Mouse (Mus musculus): ENCODE results near the gene Gpc6. TPM values are rescaled to one million over a fixed set of nuclear protein-coding genes. Genes with fewer than 3 reads are reported as not detected.

The Gpc6 gene
- polyA plus RNA-seq, 1 experiment from 2014 or later = 14.5 TPM

DNA sequence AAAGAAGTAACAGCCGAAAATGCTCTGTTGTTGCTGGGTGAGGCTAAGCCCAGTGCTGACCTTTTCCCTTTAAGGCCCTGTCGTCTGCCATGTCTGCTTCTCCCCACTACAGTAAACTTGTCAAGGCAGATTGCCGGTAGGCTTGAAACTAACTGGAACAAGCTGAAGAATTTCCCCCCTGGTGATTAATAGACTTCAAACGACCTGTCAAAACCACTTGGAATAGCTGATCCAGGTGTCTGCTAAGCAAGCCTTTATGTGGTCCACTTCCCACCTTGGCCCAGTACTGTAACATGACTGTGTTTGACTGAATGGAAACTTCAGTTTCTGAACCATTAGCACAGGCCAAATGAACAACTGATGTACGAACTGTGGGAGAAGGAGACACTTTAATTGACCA lies 856.6 kb downstream of the Gpc6 start:
- no peaks in the 10 kb centered on the region for H3K36me3 ChIP-seq (ENCODE audit: control insufficient read depth, insufficient read depth, low read length)
- H3K4me1 ChIP-seq (ENCODE audit: control insufficient read depth in 2 of 2, insufficient read depth in 2 of 2, low read length in 2 of 2) = no peaks in the 10 kb centered on the region
- no peak for ATAC-seq (ENCODE audit: insufficient number of reproducible peaks, insufficient read depth, low FRiP score, low read depth)
- H3K4me3 ChIP-seq (ENCODE audit: control insufficient read depth in 1 of 2, insufficient read depth in 1 of 2, low read depth in 1 of 2, low read length in 2 of 2) = no peak overlapping the region
- H3K9ac ChIP-seq (ENCODE audit: low read length) = no peak overlapping the region
- H3K4me2 ChIP-seq (ENCODE audit: low read length) = no peak overlapping the region
- no peaks in the 10 kb centered on the region for H3K27me3 ChIP-seq (ENCODE audit: control insufficient read depth, insufficient read depth, low read length)
- 63% methylated on average over 5 of the region's 5 CpGs for WGBS
- H3K9me3 ChIP-seq (ENCODE audit: control insufficient read depth, low read length) = no peaks in the 10 kb centered on the region
- no peak overlapping the region for H3K27ac ChIP-seq (replicated peaks in 1 of 2; ENCODE audit: control insufficient read depth in 1 of 2, insufficient read depth in 1 of 2, low read depth in 2 of 2, low read length in 2 of 2)

DNA sequence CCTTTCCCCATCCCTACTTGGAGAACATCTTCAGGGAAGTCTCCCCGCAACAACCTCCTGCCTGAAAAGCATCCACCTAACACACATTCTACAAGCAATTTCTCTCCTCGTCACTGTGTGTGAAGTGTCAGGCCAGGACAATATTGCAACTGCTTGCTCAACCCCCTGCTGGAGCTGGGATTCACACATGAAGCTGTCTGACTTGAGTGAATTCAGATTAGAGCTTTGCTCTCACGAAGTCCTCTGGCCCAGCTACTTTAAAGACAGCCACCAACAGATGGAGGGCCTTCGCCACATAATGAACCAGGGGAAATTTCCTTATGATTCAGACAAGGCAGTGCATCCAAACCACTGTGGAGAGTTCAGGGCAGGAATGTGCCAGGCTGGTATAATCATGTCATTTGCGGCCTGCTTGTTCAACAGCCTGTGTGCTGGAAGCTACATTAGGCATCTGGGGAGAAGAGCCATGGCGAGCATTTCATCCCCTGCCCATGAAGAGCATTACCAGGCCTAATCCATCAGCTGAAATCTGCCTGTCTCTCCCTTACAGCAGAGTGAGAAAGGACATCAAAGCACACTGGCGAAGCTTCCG lies 858.7 kb downstream of the Gpc6 start:
- H3K27me3 ChIP-seq (ENCODE audit: control insufficient read depth, insufficient read depth, low read length) = no peaks in the 10 kb centered on the region
- H3K4me2 ChIP-seq (ENCODE audit: low read length) = no peak overlapping the region
- H3K36me3 ChIP-seq (ENCODE audit: control insufficient read depth, insufficient read depth, low read length) = no peaks in the 10 kb centered on the region
- no peak overlapping the region for H3K9ac ChIP-seq (ENCODE audit: low read length)
- ATAC-seq (ENCODE audit: insufficient number of reproducible peaks, insufficient read depth, low FRiP score, low read depth) = no peak
- no peaks in the 10 kb centered on the region for H3K4me1 ChIP-seq (ENCODE audit: control insufficient read depth in 2 of 2, insufficient read depth in 2 of 2, low read length in 2 of 2)
- H3K9me3 ChIP-seq (ENCODE audit: control insufficient read depth, low read length) = no peaks in the 10 kb centered on the region
- 82% methylated on average over 8 of the region's 8 CpGs for WGBS
- H3K4me3 ChIP-seq (ENCODE audit: control insufficient read depth in 1 of 2, insufficient read depth in 1 of 2, low read depth in 1 of 2, low read length in 2 of 2) = no peak overlapping the region
- H3K27ac ChIP-seq (replicated peaks in 1 of 2; ENCODE audit: control insufficient read depth in 1 of 2, insufficient read depth in 1 of 2, low read depth in 2 of 2, low read length in 2 of 2) = no peak overlapping the region

DNA sequence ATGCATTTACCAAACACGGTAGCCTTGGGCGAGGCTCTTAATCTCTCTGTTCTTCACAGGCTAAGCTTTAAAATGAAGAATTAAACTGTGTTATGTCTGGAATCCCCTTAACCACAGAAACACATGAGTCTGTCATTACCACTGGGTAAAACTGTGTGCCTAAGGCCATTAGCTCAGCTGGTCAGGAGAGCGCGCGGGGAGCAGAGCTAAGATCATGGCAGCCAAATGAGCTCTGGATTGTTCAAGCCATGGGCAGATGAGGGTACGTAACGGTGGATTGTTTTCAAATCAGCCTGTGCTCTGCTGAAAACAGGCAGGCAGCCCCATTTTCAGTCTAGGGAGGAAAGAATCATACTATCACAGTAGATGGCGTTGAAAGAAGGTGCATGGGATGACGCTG lies 859.8 kb downstream of the Gpc6 start:
- no peaks in the 10 kb centered on the region for H3K4me1 ChIP-seq (ENCODE audit: control insufficient read depth in 2 of 2, insufficient read depth in 2 of 2, low read length in 2 of 2)
- no peak overlapping the region for H3K4me2 ChIP-seq (ENCODE audit: low read length)
- 91% methylated on average over 9 of the region's 9 CpGs for WGBS

DNA sequence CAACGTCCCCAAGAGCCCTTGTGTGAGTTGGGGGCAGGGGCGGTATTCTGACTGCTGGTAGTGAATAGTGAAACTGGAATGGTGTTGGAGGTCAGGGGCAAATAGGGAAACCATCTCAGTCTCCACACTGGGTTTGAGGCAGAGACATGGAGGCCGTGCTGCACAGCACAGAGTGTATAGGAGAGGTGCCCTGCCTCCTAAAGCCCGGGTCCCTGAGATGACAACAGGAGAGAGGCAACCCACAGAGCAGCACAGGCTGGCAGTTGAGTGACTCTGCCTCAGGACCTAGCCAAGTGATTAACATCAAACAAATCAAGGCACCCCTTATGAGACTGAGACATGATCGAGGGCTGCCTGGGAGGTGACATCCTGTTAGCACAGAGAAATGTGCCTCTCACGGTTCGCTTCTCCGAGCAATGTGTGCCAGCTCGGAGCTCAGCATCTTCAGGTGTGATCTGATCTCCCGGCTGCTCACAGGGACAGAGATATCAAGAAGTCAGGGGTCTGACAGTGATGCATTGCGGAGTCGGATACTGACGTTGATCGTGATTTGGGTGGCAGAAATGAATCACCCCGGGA lies 860.5 kb downstream of the Gpc6 start:
- H3K4me2 ChIP-seq (ENCODE audit: low read length) = no peak overlapping the region
- no peaks in the 10 kb centered on the region for H3K4me1 ChIP-seq (ENCODE audit: control insufficient read depth in 2 of 2, insufficient read depth in 2 of 2, low read length in 2 of 2)
- H3K9ac ChIP-seq (ENCODE audit: low read length) = no peak overlapping the region
- H3K36me3 ChIP-seq (ENCODE audit: control insufficient read depth, insufficient read depth, low read length) = no peaks in the 10 kb centered on the region
- WGBS = 84% methylated on average over 15 of the region's 15 CpGs
- H3K27ac ChIP-seq (replicated peaks in 1 of 2; ENCODE audit: control insufficient read depth in 1 of 2, insufficient read depth in 1 of 2, low read depth in 2 of 2, low read length in 2 of 2) = no peak overlapping the region
- no peaks in the 10 kb centered on the region for H3K27me3 ChIP-seq (ENCODE audit: control insufficient read depth, insufficient read depth, low read length)
- no peak overlapping the region for H3K4me3 ChIP-seq (ENCODE audit: control insufficient read depth in 1 of 2, insufficient read depth in 1 of 2, low read depth in 1 of 2, low read length in 2 of 2)
- no peaks in the 10 kb centered on the region for H3K9me3 ChIP-seq (ENCODE audit: control insufficient read depth, low read length)
- ATAC-seq (ENCODE audit: insufficient number of reproducible peaks, insufficient read depth, low FRiP score, low read depth) = no peak

More for the DNA sequence above, 859.8 kb downstream of the Gpc6 start:
- no peak overlapping the region for H3K27ac ChIP-seq (replicated peaks in 1 of 2; ENCODE audit: control insufficient read depth in 1 of 2, insufficient read depth in 1 of 2, low read depth in 2 of 2, low read length in 2 of 2)
- H3K36me3 ChIP-seq (ENCODE audit: control insufficient read depth, insufficient read depth, low read length) = no peaks in the 10 kb centered on the region
- H3K9me3 ChIP-seq (ENCODE audit: control insufficient read depth, low read length) = no peaks in the 10 kb centered on the region
- H3K9ac ChIP-seq (ENCODE audit: low read length) = no peak overlapping the region
- no peak overlapping the region for H3K4me3 ChIP-seq (ENCODE audit: control insufficient read depth in 1 of 2, insufficient read depth in 1 of 2, low read depth in 1 of 2, low read length in 2 of 2)
- no peaks in the 10 kb centered on the region for H3K27me3 ChIP-seq (ENCODE audit: control insufficient read depth, insufficient read depth, low read length)
- no peak for ATAC-seq (ENCODE audit: insufficient number of reproducible peaks, insufficient read depth, low FRiP score, low read depth)

DNA sequence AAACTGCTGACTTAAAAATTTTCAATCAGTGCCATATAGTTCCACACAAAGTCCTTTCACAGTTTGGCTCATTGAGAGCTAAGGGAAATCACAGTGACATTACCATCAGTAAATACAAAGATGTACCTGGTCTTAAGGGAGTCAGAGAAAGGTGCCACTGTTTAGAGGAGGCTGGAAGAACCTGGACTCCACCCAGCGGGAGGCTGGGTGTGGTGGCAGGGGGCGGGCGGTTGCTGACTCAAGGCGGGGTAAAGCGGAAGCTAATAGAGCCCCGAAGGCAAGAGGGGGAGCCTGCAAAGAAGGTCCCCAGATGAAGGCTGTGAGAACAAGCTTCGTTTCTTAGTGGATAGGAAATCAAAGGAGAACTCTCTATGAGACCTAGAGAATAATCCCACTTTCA lies 861.5 kb downstream of the Gpc6 start:
- no peaks in the 10 kb centered on the region for H3K9me3 ChIP-seq (ENCODE audit: control insufficient read depth, low read length)
- H3K4me2 ChIP-seq (ENCODE audit: low read length) = peak overlapping the region; percentile 38; the same call in 1 of the 2 replicates
- no peak overlapping the region for H3K9ac ChIP-seq (ENCODE audit: low read length)
- H3K27me3 ChIP-seq (ENCODE audit: control insufficient read depth, insufficient read depth, low read length) = no peaks in the 10 kb centered on the region
- no peak for ATAC-seq (ENCODE audit: insufficient number of reproducible peaks, insufficient read depth, low FRiP score, low read depth)
- H3K36me3 ChIP-seq (ENCODE audit: control insufficient read depth, insufficient read depth, low read length) = no peaks in the 10 kb centered on the region
- H3K4me3 ChIP-seq (ENCODE audit: control insufficient read depth in 1 of 2, insufficient read depth in 1 of 2, low read depth in 1 of 2, low read length in 2 of 2) = no peak overlapping the region
- WGBS = 47% methylated on average over 7 of the region's 7 CpGs
- no peak overlapping the region for H3K27ac ChIP-seq (replicated peaks in 1 of 2; ENCODE audit: control insufficient read depth in 1 of 2, insufficient read depth in 1 of 2, low read depth in 2 of 2, low read length in 2 of 2)
- no peaks in the 10 kb centered on the region for H3K4me1 ChIP-seq (ENCODE audit: control insufficient read depth in 2 of 2, insufficient read depth in 2 of 2, low read length in 2 of 2)

DNA sequence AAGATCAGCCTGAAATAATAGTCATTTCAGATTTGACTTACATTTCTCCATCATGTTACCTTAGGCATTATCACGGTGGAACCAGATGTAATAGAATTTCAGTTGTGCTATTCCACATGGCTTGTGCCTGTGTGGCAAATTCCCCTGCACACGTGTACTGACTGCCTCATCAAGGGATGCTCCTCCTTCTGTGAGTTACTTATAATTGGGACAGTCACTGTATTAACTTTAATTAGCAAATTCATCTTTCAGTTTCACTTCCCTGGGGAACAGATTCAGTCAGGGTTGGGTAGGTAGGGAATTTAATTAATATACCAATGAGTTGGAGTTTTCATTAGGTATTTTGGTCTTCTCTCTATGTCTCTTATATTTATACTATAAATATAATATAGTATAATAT lies 869.8 kb downstream of the Gpc6 start:
- ATAC-seq (ENCODE audit: insufficient number of reproducible peaks, insufficient read depth, low FRiP score, low read depth) = no peak
- H3K9ac ChIP-seq (ENCODE audit: low read length) = no peak overlapping the region
- H3K9me3 ChIP-seq (ENCODE audit: control insufficient read depth, low read length) = no peaks in the 10 kb centered on the region
- 82% methylated on average over 2 of the region's 2 CpGs for WGBS
- H3K27me3 ChIP-seq (ENCODE audit: control insufficient read depth, insufficient read depth, low read length) = no peaks in the 10 kb centered on the region
- no peak overlapping the region for H3K27ac ChIP-seq (replicated peaks in 1 of 2; ENCODE audit: control insufficient read depth in 1 of 2, insufficient read depth in 1 of 2, low read depth in 2 of 2, low read length in 2 of 2)
- H3K4me1 ChIP-seq (ENCODE audit: control insufficient read depth in 2 of 2, insufficient read depth in 2 of 2, low read length in 2 of 2) = no peaks in the 10 kb centered on the region
- H3K4me3 ChIP-seq (ENCODE audit: control insufficient read depth in 1 of 2, insufficient read depth in 1 of 2, low read depth in 1 of 2, low read length in 2 of 2) = no peak overlapping the region
- no peak overlapping the region for H3K4me2 ChIP-seq (ENCODE audit: low read length)
- H3K36me3 ChIP-seq (ENCODE audit: control insufficient read depth, insufficient read depth, low read length) = no peaks in the 10 kb centered on the region

DNA sequence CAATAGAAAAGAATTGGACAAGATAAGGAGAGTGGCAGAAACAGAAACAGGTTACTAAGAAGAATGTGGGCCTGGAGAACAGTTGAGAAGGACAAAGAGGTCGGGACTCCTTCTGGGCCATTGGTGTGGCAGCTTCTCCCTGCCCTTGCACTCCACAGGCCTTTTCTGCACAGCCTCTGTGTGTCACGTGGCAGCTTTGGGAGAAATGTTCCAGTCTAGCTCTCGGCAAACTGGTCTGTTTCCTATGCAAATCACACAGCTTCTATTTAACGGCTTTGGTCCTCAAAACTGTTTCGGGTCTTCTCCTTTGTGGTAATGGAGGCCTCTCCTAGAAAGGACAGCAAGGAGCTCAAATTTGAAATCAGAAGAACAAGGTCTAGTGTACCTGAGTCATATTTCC lies 871.5 kb downstream of the Gpc6 start:
- ATAC-seq (ENCODE audit: insufficient number of reproducible peaks, insufficient read depth, low FRiP score, low read depth) = no peak
- no peaks in the 10 kb centered on the region for H3K27me3 ChIP-seq (ENCODE audit: control insufficient read depth, insufficient read depth, low read length)
- no peak overlapping the region for H3K4me2 ChIP-seq (ENCODE audit: low read length)
- no peak overlapping the region for H3K27ac ChIP-seq (replicated peaks in 1 of 2; ENCODE audit: control insufficient read depth in 1 of 2, insufficient read depth in 1 of 2, low read depth in 2 of 2, low read length in 2 of 2)
- H3K4me3 ChIP-seq (ENCODE audit: control insufficient read depth in 1 of 2, insufficient read depth in 1 of 2, low read depth in 1 of 2, low read length in 2 of 2) = no peak overlapping the region
- H3K9ac ChIP-seq (ENCODE audit: low read length) = no peak overlapping the region
- no peaks in the 10 kb centered on the region for H3K36me3 ChIP-seq (ENCODE audit: control insufficient read depth, insufficient read depth, low read length)
- H3K4me1 ChIP-seq (ENCODE audit: control insufficient read depth in 2 of 2, insufficient read depth in 2 of 2, low read length in 2 of 2) = no peaks in the 10 kb centered on the region
- H3K9me3 ChIP-seq (ENCODE audit: control insufficient read depth, low read length) = no peaks in the 10 kb centered on the region
- 67% methylated on average over 5 of the region's 5 CpGs for WGBS

DNA sequence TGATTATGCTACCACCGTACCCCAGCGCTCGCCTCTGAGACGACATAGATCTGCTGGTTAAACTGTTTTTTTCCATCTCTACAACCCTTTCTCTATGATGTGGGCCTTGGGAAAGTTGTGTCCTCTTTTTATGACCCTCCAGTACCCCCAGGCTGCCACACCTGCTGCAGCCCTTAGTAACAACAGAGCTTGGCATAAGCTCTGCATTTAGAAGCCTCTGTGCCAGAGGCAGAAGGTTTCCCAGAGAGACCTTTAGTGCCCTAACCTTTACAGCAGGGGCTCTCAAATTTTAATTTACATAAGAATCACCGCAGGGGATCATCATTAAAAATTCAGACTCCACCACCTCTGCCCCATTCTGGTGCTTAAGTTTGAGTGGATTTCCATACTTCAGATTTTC lies 875.3 kb downstream of the Gpc6 start:
- no peak overlapping the region for H3K9ac ChIP-seq (ENCODE audit: low read length)
- no peaks in the 10 kb centered on the region for H3K27me3 ChIP-seq (ENCODE audit: control insufficient read depth, insufficient read depth, low read length)
- H3K9me3 ChIP-seq (ENCODE audit: control insufficient read depth, low read length) = no peaks in the 10 kb centered on the region
- H3K27ac ChIP-seq (replicated peaks in 1 of 2; ENCODE audit: control insufficient read depth in 1 of 2, insufficient read depth in 1 of 2, low read depth in 2 of 2, low read length in 2 of 2) = no peak overlapping the region
- H3K4me2 ChIP-seq (ENCODE audit: low read length) = no peak overlapping the region
- H3K36me3 ChIP-seq (ENCODE audit: control insufficient read depth, insufficient read depth, low read length) = no peaks in the 10 kb centered on the region
- no peaks in the 10 kb centered on the region for H3K4me1 ChIP-seq (ENCODE audit: control insufficient read depth in 2 of 2, insufficient read depth in 2 of 2, low read length in 2 of 2)
- 86% methylated on average over 5 of the region's 5 CpGs for WGBS
- H3K4me3 ChIP-seq (ENCODE audit: control insufficient read depth in 1 of 2, insufficient read depth in 1 of 2, low read depth in 1 of 2, low read length in 2 of 2) = no peak overlapping the region
- ATAC-seq (ENCODE audit: insufficient number of reproducible peaks, insufficient read depth, low FRiP score, low read depth) = no peak

Data from heart, embryonic 14.5 days (tissue).